Mouse (Mus musculus): ENCODE data around the gene Gm15155.
"Not testable (repeated sequence)": the region's sequence is repeated elsewhere in the genome, so short reads cannot be mapped to it uniquely, and the experiment has no call there.

The Gm15155 gene

DNA sequence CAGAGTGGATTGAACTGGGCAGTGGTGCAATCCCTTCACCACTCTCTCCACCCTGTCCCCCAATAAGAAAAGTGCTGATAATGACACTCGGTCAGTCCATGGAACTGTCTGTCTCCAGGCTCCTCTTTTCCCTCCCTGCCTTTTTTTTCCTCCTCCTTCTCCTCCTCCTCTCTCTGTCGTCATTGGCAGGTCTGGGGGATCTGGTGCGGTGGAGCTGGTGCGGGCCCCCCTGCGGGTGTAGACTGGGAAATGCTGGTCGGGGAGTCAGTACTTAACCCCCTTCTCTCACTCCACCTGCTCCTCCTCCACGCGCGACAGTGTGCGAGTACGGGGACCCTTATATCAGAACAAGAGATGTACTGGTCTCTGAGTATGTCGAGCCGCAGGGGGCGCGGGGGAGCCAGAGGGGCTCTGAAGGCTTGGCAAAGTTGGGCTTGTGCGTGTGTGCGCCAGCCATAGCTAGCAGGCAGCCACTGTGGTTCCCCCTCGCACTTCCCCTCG lies at the start of gene Gm15155:
Gene Gm15155, plus strand, starts transcription at position 401 of the 501 bp plus-strand sequence.
- DNase-seq (ENCODE audit: low spot score), result peak; percentile 38

DNA sequence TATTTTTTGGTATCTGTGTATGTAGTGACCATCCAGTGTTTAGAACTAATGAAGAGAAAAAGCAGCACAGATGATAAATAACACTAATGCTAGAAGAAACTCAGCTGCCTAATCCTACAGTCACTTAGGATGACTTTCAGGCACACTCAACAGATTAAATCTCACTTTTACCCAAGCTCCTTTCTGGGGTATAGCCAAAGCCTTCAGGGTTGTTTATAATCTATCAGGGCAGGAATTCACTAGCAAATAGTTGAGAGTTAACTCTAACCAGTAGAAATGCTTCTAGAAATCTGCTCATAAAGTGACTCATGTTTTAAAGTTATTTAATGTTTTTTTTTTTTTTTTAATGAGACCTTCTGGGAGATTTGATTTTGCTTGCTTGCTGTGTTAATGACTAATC lies 44.8 kb upstream of the Gm15155 start:
- DNase-seq (ENCODE audit: low spot score), result no peak

DNA sequence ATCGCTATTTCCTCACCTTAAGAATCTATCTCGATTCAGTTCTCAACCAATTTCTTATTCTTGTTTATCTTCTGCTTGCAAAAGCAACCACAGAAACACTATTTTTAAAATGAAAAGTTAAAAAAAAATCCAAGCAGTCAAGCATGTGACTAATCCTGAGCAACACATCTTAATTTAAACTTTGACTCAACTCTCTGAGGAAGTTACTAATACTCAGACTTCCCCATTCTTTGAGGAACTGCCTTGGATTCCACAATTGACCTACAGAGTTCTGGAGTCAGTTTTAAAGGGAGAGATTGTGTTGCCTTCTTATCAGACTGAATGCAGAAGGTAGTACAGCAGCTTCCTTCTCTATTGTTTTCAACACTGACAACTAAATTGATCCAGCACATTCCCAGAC lies 40.0 kb upstream of the Gm15155 start:
- DNase-seq (ENCODE audit: low spot score), result no peak

DNA sequence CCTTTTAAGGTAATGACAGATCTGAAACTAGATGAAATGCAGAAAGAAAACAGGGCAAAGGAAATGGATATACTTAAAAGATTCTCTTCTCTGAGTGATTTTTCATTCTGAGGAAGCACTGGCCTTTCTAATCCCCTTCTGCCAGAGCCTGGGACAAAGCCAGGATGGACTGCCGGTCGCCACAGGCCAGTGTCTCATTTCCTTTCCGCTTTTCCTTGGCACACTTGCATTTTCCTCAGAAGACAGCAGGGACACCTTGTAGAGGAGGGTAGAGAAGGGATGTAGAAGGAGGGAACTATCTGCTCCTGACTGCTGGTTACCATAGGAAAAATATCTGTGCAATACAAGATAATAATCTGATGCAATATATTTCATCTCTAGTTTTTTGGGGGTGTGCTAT lies 33.1 kb upstream of the Gm15155 start:
- no peak for DNase-seq (ENCODE audit: low spot score)

DNA sequence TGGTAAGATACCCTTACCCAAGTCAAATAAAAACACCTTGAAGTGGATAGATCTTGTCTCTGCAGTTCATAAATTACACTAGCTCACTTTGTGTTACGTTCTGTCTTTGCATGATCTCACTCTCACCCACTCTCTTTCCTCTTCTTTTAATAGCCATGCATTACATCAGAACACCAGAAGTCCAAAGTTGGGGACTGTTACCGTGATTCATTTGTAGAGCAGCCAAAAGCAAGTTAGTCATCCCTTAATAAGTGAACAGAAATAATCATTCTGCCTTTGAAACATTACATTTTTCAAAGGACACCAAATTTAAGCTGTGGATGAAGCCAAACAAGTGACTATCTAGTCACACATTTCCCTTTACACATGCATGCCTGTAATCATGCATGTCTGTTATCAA lies 32.1 kb upstream of the Gm15155 start:
- DNase-seq (ENCODE audit: low spot score), result no peak

DNA sequence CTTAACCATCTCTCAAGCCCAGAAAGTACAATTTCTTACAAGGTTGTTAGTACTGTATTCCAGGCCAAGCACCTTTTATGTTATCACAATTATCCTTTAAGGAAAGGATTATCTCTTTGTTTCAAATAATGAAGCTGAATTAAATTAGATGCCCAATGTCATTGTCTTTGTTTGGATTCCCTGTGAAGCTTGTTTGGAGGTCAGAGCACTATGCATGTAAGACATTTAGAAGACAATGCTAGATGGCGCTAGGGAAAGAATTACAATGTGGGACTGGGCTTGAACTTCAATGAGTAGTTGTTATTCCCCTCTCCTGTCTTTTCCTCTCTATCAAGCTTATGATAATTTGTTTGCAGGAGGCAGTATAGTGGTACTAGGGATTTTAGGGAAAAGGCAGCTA lies 29.9 kb upstream of the Gm15155 start:
- DNase-seq (ENCODE audit: low spot score), result no peak

DNA sequence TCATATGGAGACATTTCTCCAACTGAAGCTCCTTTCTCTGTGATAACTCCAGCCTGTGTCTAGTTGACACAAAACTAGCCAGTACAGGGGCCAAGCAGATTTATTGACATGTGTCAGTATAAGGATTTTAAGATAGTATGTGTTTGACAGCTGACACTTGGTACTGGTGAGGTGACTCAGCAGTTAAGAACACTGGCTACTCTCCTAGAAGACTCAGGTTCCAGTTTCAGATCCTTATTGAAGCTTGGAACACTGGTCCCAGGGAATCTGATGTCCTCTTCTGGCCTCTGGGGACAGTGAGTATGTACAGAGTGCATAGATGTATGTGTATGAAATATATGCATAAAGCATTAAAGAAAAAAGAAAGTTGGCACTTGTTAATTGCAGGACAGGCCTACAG lies 28.2 kb upstream of the Gm15155 start:
- DNase-seq (ENCODE audit: low spot score), result no peak

DNA sequence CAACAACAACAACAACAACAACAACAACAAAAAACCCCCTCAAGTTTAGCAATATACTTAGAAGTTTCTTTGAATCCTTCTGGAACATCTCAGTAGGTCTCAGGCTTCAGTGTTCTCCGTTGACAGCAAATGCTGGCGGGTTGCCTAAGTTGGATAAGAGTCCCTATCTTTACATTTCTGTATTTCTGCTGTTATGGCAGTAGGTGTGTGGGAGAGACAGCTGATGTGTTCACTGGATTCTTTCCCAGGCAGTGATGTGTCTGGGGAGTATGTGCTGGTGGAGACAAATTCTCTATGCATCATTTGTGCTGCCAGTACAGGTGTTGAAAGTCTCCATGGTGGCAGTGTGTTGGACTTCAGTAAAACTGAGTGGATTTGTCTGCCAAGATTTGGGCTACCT lies 23.3 kb upstream of the Gm15155 start:
- DNase-seq (ENCODE audit: low spot score), result no peak

DNA sequence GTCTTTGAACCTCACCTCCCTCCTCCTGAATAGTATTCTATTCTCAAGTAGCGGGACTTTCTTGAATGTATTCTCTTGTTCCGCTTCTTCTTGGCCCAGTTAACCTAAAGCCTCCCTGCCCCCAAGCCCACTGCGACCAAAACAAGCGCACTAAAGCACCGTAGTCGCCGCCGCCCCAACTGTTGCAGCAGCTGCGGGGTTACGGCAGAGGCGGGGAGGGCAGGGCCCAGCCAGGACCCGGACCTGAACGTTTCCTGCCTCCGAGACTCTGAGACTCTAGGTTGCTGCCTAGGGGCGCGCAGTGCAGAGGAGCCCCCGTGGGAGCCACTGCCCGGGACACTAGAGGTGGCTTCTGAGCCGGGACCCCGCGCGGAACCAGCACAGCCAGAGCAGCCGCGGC lies 2.0 kb upstream of the Gm15155 start:
- DNase-seq (ENCODE audit: low spot score), result no peak

DNA sequence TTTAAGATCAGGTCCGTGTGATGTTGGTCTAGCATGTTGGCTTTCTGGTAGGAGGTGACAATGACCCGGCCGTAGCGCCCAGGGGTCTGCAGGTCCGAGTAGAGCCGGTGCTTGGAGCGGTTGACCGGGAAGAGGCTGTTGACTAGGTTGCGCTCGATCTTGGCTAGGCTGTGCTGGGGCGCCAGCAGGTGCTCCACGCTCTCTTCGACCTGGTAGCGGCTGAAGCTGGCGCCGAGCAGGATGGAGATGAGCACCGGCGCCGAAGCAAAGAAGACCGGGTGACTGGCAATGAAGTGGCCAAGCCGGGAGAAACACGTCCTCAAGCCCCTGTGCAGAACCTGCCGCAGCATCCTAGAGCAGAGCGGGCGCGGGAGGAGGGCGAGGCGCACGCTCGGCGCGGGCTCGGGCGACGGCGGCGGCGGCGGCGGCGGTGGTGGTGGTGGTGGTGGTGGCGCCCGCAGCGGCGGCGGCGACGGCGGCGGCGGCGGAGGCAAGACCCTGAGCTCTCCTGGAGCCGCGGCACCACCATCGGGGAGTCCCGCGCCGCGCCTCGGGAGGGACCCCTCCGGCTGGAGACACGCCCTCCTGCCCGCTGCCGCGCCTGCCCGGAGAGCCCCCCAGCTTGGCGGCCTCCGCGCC lies 1.5 kb upstream of the Gm15155 start:
- peak; percentile 31 for DNase-seq (ENCODE audit: low spot score)

DNA sequence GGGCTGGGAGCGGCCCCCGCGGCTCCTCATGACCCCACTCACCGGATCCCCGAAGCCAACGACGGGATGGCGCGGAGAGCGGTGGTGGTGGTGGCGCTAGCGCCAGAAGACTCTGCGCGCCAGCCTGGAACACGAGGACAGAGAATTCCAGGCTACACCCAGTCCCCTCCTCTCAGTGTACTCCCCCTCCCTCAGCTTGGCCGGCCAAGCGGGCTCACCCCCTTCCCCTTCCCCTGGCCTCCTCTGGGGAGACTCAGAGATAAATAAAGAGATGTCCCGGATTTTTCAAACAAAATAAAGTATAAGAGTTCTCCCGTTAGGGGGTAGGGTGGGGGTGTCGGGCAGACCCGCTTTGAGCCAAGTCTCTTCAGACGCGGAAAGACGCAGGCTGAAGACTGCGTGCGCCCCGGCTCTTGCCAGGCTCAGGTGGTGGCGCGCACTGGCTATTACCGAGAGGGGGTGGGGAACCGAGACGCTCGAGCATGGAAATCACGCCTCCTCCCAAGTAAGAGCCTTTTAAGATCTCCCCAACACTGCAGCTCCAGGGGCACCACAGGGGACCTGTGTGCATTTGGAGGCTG lies 750 bp upstream of the Gm15155 start, which contains the start of gene Ptchd1:
Gene Ptchd1, minus strand, starts transcription at position 114 of the 581 bp plus-strand sequence.
- peak; percentile 59 for DNase-seq (ENCODE audit: low spot score)

DNA sequence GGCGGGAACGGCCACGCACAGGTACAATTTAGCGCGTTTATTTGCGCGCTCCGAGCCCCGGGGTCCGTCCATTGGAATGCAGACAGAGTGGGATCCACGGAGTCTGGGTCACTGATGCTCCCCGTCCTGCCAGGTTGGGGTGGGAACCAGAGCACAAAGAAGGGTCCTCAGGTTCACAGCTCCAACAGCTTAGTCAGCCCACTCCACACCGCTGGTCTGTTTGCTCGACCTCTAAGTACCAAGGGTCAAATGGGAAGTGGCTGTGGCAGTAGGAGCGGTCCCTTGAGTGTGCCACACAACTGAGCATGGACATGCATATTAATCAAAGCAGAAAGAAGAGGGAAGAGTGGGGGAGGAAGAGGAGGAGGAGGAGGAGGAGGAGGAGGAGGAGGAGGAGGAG lies 354 bp downstream of the Gm15155 start:
- DNase-seq (ENCODE audit: low spot score), result peak; percentile 10

DNA sequence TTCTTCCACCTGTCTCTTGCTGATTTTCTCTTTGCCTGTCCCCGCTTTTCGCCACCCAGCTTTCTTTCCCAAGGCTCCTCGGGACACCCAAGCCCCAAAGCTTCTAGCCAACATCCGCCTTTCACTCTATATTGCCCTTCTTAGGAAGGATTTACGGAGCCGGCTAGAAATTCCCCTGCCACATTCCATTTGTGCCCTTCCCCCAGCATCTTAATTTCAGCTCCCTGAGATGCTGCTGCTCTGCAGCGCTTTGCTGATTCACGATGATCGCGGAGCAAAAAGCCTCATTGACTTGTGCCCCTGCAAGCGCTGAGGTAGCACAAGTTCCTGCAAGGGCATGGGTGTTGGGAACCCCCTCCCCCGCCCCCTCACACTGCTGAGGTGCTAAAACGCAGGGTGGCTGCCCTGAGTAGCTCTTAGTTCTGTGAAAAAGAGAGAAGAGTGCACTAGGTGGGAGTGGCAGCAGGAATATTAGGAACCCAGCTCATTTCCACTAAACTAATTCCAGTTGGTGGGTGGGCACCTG lies 1.2 kb downstream of the Gm15155 start:
- peak; percentile 51 for DNase-seq (ENCODE audit: low spot score)

DNA sequence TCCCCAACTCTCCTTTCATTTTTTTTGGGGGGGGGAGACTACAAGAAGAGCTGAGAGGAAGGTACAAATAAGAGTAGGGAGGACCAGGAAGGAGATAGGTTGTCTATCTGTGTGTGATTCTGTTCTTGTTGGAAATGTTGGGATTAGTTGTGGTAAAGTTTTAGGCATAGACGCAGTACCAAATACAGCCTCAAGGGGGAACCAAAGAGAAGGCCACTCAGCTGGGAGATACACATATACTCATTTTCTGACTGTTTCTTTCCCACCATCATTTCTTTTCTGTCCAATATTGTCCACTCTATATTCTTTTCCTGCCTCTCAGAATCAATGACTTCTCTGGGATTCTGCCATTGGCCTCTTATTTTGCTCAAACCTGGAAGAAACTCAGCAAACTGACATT lies 19.4 kb downstream of the Gm15155 start:
- DNase-seq (ENCODE audit: low spot score), result peak; percentile 54

DNA sequence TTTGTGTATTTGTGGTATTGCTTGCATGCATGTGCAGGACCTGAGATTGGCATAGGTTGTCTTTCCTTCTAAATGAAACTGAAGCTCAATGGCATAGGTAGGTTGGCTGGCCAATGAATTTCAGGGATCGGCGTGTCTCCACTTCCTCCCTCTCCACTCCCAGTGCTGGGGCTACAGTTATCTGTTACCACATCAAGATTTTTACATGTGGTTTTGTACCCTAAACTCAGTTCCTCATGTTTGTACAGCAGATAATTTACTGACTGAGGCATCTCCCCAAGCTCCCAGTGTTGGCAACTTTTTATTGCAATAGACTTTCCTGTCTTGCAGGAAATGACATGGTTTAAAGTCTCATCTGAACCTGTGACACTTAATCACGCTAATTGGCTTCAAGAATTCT lies 21.4 kb downstream of the Gm15155 start:
- no peak for DNase-seq (ENCODE audit: low spot score)

DNA sequence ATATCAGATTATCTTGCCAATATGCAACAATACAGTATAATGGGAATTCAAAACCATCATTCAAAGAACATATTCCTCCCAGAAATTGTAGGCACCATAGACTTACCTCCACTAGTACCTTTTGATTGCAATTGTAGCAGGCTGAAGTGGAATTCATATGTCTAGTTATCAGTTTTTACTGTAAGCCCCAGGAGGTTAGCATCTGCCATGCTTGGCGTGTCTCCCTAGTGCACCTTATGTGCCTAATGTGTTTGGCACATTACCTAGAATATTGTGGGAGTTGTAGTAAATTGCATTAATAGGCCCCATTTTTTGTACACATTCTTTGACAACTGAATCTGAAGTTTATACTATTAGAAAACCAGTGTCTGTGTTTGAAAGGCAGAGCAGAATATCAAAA lies 33.4 kb downstream of the Gm15155 start:
- DNase-seq (ENCODE audit: low spot score), result no peak

DNA sequence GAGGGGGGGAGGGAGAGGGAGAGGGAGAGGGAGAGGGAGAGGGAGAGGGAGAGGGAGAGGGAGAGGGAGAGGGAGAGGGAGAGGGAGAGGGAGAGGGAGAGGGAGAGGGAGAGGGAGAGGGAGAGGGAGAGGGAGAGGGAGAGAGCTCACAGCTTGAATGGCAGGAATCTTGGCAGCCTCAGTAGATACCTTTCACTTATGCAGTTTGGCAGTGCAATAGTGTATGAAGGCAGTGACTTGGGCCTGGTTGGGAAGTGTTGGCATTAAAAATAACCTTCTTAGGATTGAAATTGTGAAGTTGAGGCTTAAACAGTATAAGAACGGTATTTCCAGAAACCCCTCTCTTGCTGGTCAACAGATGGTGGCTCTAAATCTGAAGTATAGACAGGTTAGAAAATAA lies 65.9 kb downstream of the Gm15155 start:
- DNase-seq (ENCODE audit: low spot score), result not testable (repeated sequence)

DNA sequence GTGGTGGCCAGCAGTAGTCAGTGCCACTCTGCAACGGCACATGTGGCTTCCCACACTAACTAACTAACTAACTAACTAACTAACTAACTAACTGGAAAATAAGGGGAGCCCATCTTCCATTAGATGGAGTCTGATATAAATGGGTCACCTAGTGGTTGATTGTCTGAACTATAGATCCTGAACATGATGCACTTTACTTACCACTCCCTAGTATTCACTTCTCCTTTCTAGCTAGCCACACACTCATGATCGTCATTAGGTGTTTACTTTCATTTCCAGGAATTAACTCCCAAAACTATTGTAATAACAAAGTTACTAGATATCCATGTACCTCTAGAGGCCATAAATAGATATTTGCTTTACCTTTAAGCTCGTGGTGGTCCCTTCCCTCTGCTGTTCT lies 99.6 kb downstream of the Gm15155 start:
- DNase-seq (ENCODE audit: low spot score), result no peak

DNA sequence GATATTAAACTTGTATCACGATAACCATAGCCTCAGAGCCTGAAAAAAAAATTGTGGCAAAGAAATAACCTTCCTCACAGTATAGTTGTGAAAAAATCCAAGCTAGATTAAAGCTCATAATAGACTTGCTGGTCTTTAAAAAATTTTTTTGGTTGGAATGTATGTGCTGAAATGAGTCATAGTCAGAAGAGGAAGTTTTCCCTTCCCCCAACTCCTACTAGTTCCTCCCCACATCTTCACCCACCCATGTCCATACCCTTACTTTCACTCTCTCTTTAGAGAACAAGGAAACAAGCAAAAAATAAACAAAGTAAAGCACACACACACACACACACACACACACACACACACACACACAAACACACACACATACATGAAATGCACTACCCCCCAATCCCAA lies 103.8 kb downstream of the Gm15155 start:
- DNase-seq (ENCODE audit: low spot score), result no peak

DNA sequence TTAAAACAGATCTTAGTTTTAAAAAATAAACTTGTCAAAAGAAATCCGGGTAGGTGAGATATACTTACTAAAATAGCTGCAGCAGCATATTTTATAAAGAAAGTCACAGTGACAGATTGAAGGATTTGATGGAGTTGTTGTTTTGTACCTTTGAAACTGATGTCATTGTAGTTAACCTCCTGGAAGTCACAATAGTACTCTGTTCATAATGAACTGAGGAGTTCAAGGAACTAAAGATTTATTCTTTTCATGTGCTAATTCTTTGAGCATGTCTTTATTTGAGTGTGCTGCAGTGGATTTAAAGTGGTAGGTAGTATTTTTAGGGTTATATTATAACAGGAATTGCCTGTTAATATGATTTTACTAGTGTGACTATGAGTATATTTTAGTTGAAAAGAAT lies 263.6 kb downstream of the Gm15155 start:
- no peak for DNase-seq (ENCODE audit: low spot score)

DNA sequence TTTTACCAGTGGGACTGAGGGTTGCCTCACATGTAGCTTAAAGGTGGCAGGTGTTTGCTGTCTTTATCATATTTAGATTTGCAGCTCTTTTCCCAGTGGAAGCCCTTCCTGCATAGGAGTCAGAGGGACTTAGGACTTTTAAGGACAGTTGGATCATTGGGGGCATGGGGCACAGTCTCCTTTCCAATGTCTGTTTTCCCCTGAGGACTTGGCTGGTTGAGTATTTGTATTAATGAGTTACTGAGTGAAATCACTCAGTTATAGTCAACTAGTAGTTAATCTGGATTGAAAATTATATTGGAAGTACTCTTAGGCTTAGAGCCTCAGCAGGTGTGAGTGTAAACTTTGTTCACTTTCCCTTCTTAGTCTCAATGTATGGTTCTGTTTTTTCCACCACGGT lies 275.5 kb downstream of the Gm15155 start:
- no peak for DNase-seq (ENCODE audit: low spot score)

DNA sequence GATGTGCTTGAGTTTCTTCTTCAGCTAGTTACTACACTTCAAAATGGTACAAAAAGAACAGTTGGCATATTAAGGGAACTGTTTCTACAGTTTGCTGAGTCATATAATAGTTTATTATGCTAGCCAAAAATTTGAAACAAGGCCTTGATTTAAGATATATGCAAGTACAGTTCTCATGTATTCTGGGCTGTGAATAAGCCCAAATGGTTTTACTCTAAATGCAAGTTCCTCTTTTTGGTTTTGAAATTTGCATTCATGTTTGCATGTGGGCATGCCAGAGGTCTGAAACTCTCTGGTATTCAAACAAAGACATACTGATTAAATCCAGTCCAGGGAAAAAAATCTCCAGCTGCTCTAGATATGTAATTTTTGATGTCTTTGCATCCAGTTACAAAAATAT lies 277.2 kb downstream of the Gm15155 start:
- DNase-seq (ENCODE audit: low spot score), result no peak

DNA sequence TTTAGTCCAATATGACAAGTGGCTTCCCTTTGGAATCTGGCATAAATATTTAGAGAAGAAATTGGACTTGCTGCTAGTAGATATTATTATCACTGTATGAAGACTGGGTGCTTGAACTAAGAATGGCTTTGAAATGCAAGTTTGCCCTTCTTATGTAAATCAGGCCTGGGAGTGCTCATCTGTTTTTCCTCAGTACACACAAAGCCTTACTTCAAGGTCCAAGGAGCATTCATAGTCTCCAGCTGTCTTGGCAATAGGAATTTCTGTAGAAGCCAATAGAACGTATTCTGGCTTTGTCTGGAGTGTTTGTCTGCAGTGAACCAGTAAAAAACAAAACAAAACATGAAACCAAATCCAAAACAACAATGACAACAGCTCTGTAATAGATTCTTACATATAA lies 278.6 kb downstream of the Gm15155 start:
- no peak for DNase-seq (ENCODE audit: low spot score)

DNA sequence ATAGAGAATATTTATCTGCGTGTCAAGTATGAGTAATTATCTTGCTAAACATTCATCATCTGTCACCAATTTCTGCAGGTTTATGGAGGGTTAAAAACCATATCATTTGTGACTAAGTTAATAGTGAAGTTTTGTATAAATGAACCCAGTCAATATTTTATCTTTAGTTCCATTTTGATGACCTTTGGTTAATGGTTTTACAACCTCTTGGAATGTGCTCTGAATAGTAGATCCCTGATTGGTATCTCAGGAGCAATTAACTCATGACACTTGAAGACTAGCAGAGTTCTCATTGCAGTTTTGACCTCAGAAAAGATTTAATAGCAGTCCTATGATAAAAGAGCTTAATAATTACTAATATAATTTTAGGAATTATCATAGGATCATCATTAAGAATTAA lies 385.2 kb downstream of the Gm15155 start:
- DNase-seq (ENCODE audit: low spot score), result no peak
